Mouse (Mus musculus) inflammation-experienced regulatory T-cells (primary cell): ENCODE data around the gene Sim1. TPM values are rescaled to one million over a fixed set of nuclear protein-coding genes. Genes with fewer than 3 reads are reported as not detected.

Experiments
- polyA plus RNA-seq, 2 experiments: library from polyadenylated mRNA; unstranded; fragments of 100-300 nt; shearing (Covaris generic); gene quantifications; one replicate each; pipeline ENCODE4 v1.2.1; 2017

Sim1 gene
- polyA plus RNA-seq = under 1 TPM in 1 of 2 experiments, not detected in 1; 0.39 TPM

GRCm38 (mm10) chr10:50894170-50894991 lies at the start of gene Sim1:
TSS of gene Sim1 (plus strand) at chr10:50894754.

